Mouse (Mus musculus) spleen, adult 2 months (tissue): ENCODE data around the gene Car10.

Experiments used
- CTCF ChIP-seq: fragments of 200-500 bp; IDR thresholded peaks from 2 replicates; pipeline ENCODE4 v1.5.1; 2011; ENCODE audit warnings: mild to moderate bottlenecking, inconsistent platforms; ENCODE audit not compliant: insufficient read depth, insufficient read length, insufficient replicate concordance; ENCODE audit errors: extremely low read depth
- POLR2A ChIP-seq: fragments of 200-500 bp; IDR thresholded peaks from 2 replicates; pipeline ENCODE4 v1.6.1; 2011; ENCODE audit warnings: low read depth, low read length, inconsistent platforms

DNA sequence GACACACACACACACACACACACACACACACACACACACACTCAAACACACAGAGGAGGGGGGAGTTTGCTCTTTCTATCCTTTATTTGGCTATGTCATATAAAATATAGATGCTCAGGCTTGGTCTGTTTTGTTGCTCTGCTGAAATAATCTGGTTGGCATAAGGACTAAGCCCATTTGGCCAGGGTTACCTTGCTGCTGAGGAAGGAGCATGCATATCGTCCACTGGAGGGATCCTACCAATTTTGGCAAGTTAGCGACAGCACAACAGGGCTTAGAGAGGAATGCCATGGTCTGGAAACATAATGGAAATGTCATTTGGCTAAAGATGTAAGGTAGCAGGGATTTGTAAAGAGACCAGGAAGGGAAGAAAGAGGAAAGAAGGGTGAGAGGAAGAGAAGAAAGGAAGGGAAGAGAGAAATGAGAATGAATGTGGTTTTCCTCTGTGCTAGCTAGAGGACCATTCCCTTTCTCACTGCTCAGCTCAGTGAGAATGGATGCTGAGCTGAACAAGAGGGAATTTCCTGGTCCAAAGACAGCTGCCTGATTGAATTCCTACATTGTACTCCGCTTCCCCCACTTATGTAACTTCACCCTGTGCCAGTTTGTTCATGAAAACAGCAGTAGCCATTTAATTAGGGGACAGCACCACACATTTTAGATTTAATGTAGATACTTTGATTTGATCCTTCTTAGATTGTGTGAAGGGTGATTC lies 5.4 kb downstream of the Car10 start:
- TF ChIP-seq CTCF, result no peak
- TF ChIP-seq POLR2A, result no peak
